Mouse (Mus musculus): Measurements from ENCODE around the gene Ptprm.

The Ptprm gene

GRCm38 (mm10) chr17:66781910-66782309, 572.3 kb downstream of the Ptprm start:
- peak; percentile 21 to 55 for DNase-seq (ENCODE audit: low spot score in 2 of 2)

GRCm38 (mm10) chr17:66779026-66779425, 575.2 kb downstream of the Ptprm start:
- DNase-seq (ENCODE audit: low spot score in 2 of 2) = no peak

- no peak for DNase-seq (ENCODE audit: low spot score in 2 of 2)
These were observed 584.6 kb downstream of the Ptprm start for GRCm38 (mm10) chr17:66769365-66770363.

- DNase-seq (ENCODE audit: low spot score in 2 of 2) = no peak
These were observed 585.5 kb downstream of the Ptprm start for GRCm38 (mm10) chr17:66768689-66769275.

DNA sequence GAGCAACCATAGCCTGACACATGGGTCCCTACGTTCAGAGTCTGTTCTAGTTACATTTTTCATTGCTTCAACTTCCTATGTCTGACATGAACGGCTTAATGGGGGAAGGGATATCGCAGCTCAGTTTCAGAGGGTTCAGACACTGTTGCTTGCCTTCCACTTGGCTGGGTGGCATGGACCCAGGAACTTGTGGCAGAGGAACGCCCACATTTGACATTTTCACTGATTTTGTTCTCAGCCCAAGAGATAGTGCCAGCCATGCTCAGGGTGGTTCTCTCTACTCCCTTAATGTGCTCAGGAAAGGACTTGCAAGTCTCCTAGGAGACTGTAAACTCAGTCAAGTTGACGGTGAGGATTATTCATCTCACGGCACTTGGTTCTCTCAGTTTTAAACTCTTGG, 588.1 kb downstream of the Ptprm start:
- no peak for DNase-seq (ENCODE audit: low spot score in 2 of 2)

- DNase-seq (ENCODE audit: low spot score in 2 of 2) = no peak
These were observed 589.8 kb downstream of the Ptprm start for GRCm38 (mm10) chr17:66764435-66764834.

DNA sequence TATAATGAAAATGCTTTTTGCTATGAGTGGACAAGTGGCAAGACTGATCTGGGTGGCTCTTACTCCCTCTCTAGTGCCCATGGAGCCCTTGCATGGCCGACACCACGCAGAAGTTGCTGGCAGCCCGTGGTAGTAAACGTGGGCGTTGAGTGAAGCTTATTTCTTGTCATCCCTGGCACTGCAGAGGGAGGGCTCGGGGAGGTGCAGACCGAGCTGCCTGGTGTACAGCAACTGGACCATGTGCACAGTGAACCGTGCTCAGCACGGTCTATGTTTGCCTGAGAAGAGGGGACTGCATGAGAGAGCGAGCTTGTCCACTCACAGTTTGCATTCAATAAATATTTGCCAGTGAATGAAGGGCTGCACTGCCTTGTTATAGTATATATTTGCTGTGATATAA, 591.5 kb downstream of the Ptprm start:
- DNase-seq (ENCODE audit: low spot score in 2 of 2) = no peak

- no peak for DNase-seq (ENCODE audit: low spot score in 2 of 2)
These were observed 592.6 kb downstream of the Ptprm start for GRCm38 (mm10) chr17:66761326-66762296.

GRCm38 (mm10) chr17:66757025-66757511, 597.2 kb downstream of the Ptprm start:
- no peak for DNase-seq (ENCODE audit: low spot score in 2 of 2)

DNA sequence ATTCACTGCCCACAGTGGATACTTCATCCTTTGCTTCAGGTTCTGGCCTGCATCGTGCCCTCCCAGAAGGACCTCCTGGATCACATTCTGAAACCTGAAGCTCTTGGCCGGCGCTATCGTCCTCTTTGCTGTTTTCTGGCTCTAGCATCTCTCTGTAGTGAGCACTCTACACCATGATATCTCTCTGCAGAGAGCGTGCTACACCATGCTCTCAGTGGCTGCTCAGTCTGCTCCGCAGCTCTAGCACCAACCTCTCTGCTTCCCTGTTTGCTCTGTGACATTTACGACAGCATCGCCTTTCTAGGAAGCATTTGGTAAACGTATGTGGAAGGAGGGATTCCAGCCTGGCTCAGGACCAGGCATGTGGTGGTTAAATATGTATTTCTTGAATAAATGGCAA, 597.8 kb downstream of the Ptprm start:
- DNase-seq (ENCODE audit: low spot score in 2 of 2) = no peak

GRCm38 (mm10) chr17:66755191-66755654, 599.0 kb downstream of the Ptprm start:
- DNase-seq (ENCODE audit: low spot score in 2 of 2) = peak; percentile 17 to 55

GRCm38 (mm10) chr17:66754208-66754865, 599.9 kb downstream of the Ptprm start:
- no peak for DNase-seq (ENCODE audit: low spot score in 2 of 2)

- DNase-seq (ENCODE audit: low spot score in 2 of 2) = peak in 1 of 2 experiments; percentile 5
These were observed 602.5 kb downstream of the Ptprm start for GRCm38 (mm10) chr17:66751746-66752145.

DNA sequence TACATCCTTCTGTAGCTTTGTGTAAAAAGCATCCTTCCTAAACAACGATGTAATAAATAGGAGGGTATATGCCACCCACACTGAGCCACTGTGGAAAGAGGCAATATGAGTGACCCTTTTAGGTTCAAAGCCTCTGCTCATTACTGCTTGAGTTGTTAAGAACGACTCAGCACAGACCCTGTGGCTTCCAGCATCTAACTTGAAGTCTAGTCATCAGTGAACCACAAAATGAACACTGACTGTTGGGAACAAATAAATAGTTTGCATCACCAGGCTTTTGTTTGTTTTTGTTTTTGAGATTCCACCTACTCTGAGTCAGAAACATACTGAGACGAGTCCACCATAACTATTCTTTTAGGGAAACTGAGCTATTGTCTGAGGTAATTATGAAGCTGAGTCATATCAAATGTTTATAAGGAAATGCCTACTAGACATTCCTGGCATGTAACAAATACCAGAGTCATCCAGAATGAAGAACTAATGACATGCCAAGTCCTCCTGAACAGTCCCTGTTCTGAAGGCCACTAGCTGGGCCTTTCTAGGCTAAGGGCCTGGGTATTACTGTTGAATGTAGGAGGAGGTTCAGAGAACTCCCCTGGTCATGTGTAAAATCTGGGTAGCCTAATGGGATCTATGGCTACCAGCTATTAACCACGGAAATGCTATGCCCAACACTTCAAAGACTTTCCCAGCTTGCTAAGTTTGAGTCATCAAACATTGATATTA, 603.6 kb downstream of the Ptprm start:
- DNase-seq (ENCODE audit: low spot score in 2 of 2) = no peak

DNA sequence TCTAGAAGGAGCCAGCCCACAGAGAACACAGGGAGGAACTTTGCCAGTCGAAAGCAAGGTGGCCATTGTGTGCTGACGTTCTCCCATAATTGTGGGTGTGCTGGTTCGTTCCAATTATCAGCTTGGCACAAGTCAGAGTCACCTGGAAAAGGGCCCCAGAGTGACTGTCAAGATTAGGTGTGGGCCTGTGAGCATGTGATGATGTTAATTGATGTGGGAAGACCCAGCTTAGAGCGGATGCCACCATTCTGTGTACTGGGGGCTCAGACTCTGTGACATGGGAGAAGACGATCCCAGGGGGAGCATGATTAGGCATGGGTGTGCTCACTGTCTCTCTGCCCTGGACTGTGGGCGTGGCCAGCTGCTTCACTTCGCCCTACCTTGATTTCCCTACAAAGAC, 604.3 kb downstream of the Ptprm start:
- DNase-seq (ENCODE audit: low spot score in 2 of 2) = no peak

- no peak for DNase-seq (ENCODE audit: low spot score in 2 of 2)
These were observed 607.8 kb downstream of the Ptprm start for GRCm38 (mm10) chr17:66746506-66746905.

- no peak for DNase-seq (ENCODE audit: low spot score in 2 of 2)
These were observed 610.9 kb downstream of the Ptprm start for GRCm38 (mm10) chr17:66743321-66743720.

DNA sequence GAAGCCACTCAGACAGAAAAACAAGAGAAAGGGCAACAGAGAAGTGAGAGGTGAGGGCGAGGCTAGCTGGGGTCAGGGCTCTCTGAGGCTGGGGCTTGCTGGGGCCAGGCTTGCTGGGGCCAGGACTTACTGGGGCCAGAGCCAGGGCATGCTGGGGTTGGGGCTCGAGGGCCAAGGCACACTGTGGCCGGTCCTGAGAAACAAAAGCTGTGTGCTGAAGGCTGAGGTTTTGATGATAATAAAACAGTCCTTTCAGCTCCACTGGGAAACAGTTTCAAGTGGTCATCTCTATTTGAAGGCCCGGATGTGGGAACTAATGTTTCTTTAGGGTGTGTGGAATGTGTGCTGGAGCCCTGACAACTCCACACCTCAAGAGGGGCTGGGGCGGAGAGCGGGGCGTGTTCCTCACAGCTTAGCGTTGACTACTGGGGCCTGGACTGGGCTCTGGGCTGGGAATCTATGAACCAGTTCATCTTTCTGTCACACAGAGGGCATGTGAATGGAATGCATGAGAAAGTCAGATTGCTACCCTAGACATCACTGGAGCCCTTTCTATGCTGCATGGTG, 615.4 kb downstream of the Ptprm start:
- no peak for DNase-seq (ENCODE audit: low spot score in 2 of 2)

- DNase-seq (ENCODE audit: low spot score in 2 of 2) = no peak
These were observed 615.9 kb downstream of the Ptprm start for GRCm38 (mm10) chr17:66738331-66738730.

DNA sequence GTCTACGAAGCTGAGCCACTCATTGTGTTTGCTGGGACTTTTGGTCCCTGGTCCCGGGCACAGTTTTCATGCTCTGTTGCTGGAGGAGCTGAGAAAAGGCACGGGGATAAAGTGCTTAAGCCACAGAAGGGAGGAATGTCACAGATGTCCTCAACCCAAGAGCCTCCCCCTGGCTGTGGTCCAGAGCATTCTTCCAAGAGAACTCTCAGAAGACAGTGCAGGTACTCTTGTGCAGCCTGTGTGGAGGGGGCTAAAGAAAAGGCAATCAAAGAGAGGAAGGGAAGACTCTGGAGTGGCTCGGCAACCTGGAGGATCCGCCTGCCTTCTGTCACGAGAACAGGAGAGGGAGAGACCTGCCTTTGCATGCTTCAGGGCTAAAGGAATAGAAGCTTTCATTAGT, 617.8 kb downstream of the Ptprm start:
- DNase-seq (ENCODE audit: low spot score in 2 of 2) = no peak
